Mouse (Mus musculus): ENCODE data around the gene BC028528.

GRCm38 (mm10) chr3:95870976-95871375, 20.8 kb downstream of the BC028528 start:
- no peak for TF ChIP-seq GATA1 (IDR thresholded peaks at IDR 0.05; ENCODE audit: low read length)
- TF ChIP-seq TAL1 (IDR thresholded peaks at IDR 0.05; ENCODE audit: low read length) = no peak

Measured in erythroblast, embryonic 14.5 days (primary cell).